Mouse (Mus musculus): ENCODE data around the gene Gfer. TPM values are rescaled to one million over a fixed set of nuclear protein-coding genes. Genes with fewer than 3 reads are reported as not detected.

The Gfer gene
- total RNA-seq, 2 experiments from 2014 or later = 24.0 to 24.3 TPM

DNA sequence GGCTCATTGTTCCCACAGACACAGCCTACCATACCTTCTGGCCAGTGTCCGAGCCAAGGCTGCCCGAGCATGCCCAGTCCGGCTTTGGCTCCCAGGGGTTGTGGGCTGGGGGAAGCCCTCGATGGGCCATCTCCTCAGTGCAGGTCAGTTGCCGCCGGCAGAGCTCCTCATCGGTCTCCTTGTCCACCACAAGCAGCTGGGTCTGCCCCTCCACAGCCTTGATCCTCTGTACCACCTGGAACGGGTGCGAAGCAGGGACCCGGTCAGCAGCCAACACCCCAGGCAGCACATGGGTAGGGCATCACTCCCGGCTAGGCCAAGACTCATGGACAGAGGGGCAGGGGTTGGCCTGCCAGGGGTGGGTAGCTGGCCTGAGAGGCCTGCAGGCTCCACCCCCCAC lies 48.5 kb downstream of the Gfer start:
- DNase-seq = peak in 1 of 2 experiments; percentile 32

DNA sequence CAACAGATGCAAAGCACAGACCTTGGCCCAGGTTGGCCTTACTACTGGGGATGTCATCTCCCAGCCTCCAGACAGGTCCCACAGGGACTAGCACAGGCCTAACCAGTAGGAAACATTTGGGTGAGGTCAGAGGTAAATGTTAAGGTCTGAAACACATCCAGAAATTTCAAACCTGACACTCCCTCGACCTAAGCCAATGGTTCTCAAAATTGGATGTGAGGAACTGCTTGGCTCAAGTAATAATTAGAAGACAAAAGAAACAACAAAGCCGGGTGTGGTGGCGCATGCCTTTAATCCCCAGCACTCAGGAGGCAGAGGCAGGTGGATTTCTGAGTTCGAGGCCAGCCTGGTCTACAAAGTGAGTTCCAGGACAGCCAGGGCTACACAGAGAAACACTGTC lies 49.6 kb downstream of the Gfer start:
- no peak for DNase-seq

DNA sequence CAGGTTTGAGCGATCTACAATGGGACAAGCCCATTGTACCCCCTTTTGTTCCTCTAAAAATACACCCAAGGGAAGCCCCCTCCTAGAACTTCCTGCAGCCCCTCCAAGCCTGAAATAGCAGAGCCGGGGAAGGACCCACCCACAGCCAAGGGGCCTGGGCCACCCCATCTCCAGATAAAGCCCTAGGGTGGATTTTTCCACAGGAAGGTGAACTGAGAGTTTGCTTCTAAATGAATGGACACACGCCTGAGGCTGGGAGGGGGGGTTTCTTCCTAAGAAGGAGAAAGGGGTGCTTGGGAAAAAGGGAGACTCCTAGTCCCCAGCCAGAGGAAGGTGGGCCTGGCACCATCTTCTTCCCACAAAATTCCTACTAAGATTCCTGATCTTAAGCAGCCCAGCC lies 50.0 kb downstream of the Gfer start:
- DNase-seq = peak; percentile 64 to 89

DNA sequence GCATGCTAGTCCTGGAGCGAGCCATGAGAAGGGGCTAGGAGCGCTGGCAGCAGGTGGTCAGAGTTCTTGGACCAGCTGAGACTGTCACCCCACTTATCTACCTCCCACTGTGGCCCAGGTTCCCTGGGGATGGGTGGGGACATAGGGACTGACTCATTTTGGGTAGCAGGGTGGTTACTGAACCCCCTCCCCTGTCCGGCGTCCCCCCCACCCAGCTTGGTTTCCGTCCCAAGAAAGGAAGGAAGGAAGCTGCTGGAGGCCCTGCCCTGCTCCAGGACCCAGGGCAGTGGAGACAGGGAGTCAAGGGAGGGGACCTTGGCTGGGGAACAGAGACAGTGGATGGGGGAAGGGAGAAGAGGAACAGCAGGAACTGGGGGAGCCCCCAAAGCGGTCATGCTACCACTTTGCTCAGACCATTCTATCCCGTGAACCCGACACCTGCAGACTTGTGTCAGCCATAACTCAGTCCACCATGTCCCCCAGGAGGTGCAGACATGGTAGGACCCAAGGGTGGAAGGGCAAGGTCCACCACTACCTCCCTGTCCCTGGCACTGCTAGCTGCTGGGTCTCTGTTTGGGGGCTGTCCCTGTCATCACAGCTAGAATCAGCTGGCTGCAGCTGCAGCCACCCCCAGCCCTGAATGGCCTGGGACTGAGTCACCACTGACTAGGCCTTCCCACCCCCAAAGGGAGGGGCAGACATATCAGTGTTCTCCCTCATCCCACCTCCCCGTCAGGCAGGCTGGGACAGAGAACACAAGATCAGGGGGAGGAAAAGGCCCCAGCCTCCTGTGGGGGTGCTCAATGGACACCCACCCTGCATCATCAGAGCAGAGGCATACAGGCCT lies 50.9 kb downstream of the Gfer start:
- peak; percentile 76 to 91 for DNase-seq

DNA sequence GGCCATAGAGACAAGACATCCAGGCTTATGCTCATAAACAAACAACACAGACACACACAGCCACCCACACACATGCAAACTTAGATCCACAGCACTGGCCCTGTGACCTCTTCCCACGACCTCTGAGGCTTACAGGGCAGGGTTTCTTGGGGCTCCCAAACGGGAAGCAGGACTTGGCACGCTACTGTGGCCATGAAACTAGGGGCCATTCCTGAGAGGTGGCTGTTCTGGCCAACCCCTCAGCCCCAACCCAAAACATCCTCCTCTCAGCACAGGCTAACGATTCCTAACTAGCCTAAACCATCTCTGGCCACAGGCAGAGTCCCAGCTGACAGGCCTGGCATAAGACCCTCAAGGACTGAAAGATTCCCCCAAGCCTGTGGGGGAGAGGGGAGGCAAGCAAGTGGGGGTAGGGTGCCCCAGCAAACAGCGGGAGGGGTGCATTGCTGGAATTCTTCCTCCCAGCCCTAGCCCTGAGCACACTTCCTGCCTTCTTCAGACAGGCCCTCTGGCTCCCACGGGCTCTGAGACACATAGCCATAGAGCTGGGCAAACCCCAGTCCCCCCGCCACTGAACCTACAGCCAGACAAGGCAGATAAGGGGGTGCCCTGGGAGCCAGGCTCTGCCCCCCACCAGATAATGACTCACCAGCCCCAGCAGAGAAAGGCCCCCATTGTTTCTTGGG lies 51.8 kb downstream of the Gfer start:
- DNase-seq = peak; percentile 57 to 60

Other genes with a start within 250 kb of the Gfer start
- gene E4f1, start 225.8 kb downstream of the Gfer start, total RNA-seq (2021) = 10 to 100 TPM in 1 of 2 experiments, 1 to 10 TPM in 1; 9.8 to 10.1 TPM
- 10 to 100 TPM; 40.1 to 43.5 TPM for gene Pgp, start 225.8 kb downstream of the Gfer start, total RNA-seq (2021)
- gene Bricd5, start 222.3 kb downstream of the Gfer start, total RNA-seq (2021) = not detected
- 10 to 100 TPM in 1 of 2 experiments, 1 to 10 TPM in 1; 8.1 to 10.3 TPM for gene Mlst8, start 217.1 kb downstream of the Gfer start, total RNA-seq (2021)
- under 1 TPM; 0.15 to 0.20 TPM for gene Caskin1, start 207.6 kb downstream of the Gfer start, total RNA-seq (2021)
- 10 to 100 TPM; 35.8 to 38.5 TPM for gene Traf7, start 168.2 kb downstream of the Gfer start, total RNA-seq (2021)
- not detected for gene Rab26, start 161.9 kb downstream of the Gfer start, total RNA-seq (2021)
- gene Pkd1, start 146.3 kb downstream of the Gfer start, total RNA-seq (2021) = 10 to 100 TPM; 34.1 to 34.5 TPM
- gene Tsc2, start 63.5 kb downstream of the Gfer start, total RNA-seq (2021) = 100 to 1,000 TPM; 104 to 108 TPM
- gene Nthl1, start 63.5 kb downstream of the Gfer start, total RNA-seq (2021) = 1 to 10 TPM; 2.6 to 3.1 TPM
- 100 to 1,000 TPM in 1 of 2 experiments, 10 to 100 TPM in 1; 88.2 to 103 TPM for gene Slc9a3r2, start 45.8 kb downstream of the Gfer start, total RNA-seq (2021)
- not detected for gene Npw, start 37.7 kb downstream of the Gfer start, total RNA-seq (2021)
- gene Zfp598, start 26.5 kb downstream of the Gfer start, total RNA-seq (2021) = 10 to 100 TPM; 16.4 to 17.2 TPM
- under 1 TPM in 1 of 2 experiments, not detected in 1; 0.17 TPM for gene Syngr3, start 6.2 kb downstream of the Gfer start, total RNA-seq (2021)
- gene Noxo1, start 78 bp upstream of the Gfer start, total RNA-seq (2021) = under 1 TPM; 0.77 to 0.99 TPM
- 10 to 100 TPM; 18.0 to 20.1 TPM for gene Tbl3, start 11.5 kb upstream of the Gfer start, total RNA-seq (2021)
- gene Rnf151, start 21.9 kb upstream of the Gfer start, total RNA-seq (2021) = not detected
- gene Rps2, start 22.0 kb upstream of the Gfer start, total RNA-seq (2021) = 100 to 1,000 TPM; 701 to 738 TPM
- 1,000 to 10,000 TPM in 1 of 2 experiments, 100 to 1,000 TPM in 1; 976 to 1,178 TPM for gene Ndufb10, start 28.3 kb upstream of the Gfer start, total RNA-seq (2021)
- 100 to 1,000 TPM; 390 to 433 TPM for gene Rpl3l, start 31.7 kb upstream of the Gfer start, total RNA-seq (2021)
- 100 to 1,000 TPM; 181 to 183 TPM for gene Msrb1, start 40.5 kb upstream of the Gfer start, total RNA-seq (2021)
- under 1 TPM in 1 of 2 experiments, not detected in 1; 0.33 TPM for gene Hs3st6, start 56.8 kb upstream of the Gfer start, total RNA-seq (2021)
- gene Meiob, start 108.1 kb upstream of the Gfer start, total RNA-seq (2021) = under 1 TPM in 1 of 2 experiments, not detected in 1; 0.15 TPM
- gene Hagh, start 144.0 kb upstream of the Gfer start, total RNA-seq (2021) = 10 to 100 TPM; 86.0 to 91.0 TPM
- 10 to 100 TPM; 92.1 to 96.6 TPM for gene Fahd1, start 154.2 kb upstream of the Gfer start, total RNA-seq (2021)
- gene Igfals, start 169.8 kb upstream of the Gfer start, total RNA-seq (2021) = 10 to 100 TPM; 12.0 to 12.4 TPM
- gene Nubp2, start 190.2 kb upstream of the Gfer start, total RNA-seq (2021) = 10 to 100 TPM; 20.0 to 21.3 TPM
- gene Spsb3, start 190.5 kb upstream of the Gfer start, total RNA-seq (2021) = 10 to 100 TPM; 28.1 to 34.0 TPM
- gene Eme2, start 198.9 kb upstream of the Gfer start, total RNA-seq (2021) = 10 to 100 TPM; 18.4 to 22.3 TPM
- gene Mrps34, start 199.0 kb upstream of the Gfer start, total RNA-seq (2021) = 100 to 1,000 TPM in 1 of 2 experiments, 10 to 100 TPM in 1; 99.9 to 125 TPM
- 10 to 100 TPM; 33.8 to 36.0 TPM for gene Nme3, start 200.3 kb upstream of the Gfer start, total RNA-seq (2021)
- 10 to 100 TPM; 55.9 to 64.8 TPM for gene Mapk8ip3, start 240.8 kb upstream of the Gfer start, total RNA-seq (2021)

All from heart, adult 18-20 months (tissue).